Mouse (Mus musculus) myocyte (in vitro differentiated cells): ENCODE measurements around the gene Ccl21a. TPM values are rescaled to one million over a fixed set of nuclear protein-coding genes. Genes with fewer than 3 reads are reported as not detected.
"Not testable (repeated sequence)": the region's sequence is repeated elsewhere in the genome, so short reads cannot be mapped to it uniquely, and the experiment has no call there.

Experiments used
- H3K27me3 ChIP-seq: one replicate; pipeline ENCODE4 v1.6.1; 2011; ENCODE audit not compliant: control insufficient read depth, insufficient read depth, insufficient read length
- H3K36me3 ChIP-seq: one replicate; pipeline ENCODE4 v1.6.1; 2011; ENCODE audit not compliant: control insufficient read depth, insufficient read depth
- H3K4me2 ChIP-seq: one replicate; pipeline ENCODE4 v1.6.1; 2011; ENCODE audit warnings: low read depth, control low read depth
- H3K4me3 ChIP-seq: one replicate; pipeline ENCODE4 v1.5.1; 2011; ENCODE audit warnings: mild to moderate bottlenecking, control low read depth, moderate library complexity
- H3K79me2 ChIP-seq: one replicate; pipeline ENCODE4 v1.6.1; 2011; ENCODE audit not compliant: control insufficient read depth, insufficient read depth
- H3ac ChIP-seq: one replicate; pipeline ENCODE4 v1.6.1; 2011; ENCODE audit not compliant: control insufficient read depth, insufficient read length
- polyA plus RNA-seq: library from polyadenylated mRNA; unstranded; fragments of >200 nt; fragmentation: generic; extraction: Trizol; gene quantifications from one replicate; pipeline ENCODE4 v1.2.1, GENCODE M21; 2012; ENCODE audit warnings: missing spikeins

The Ccl21a gene
- polyA plus RNA-seq, result not detected

- H3K4me3 ChIP-seq, H3K79me2 ChIP-seq, H3K27me3 ChIP-seq, H3ac ChIP-seq, H3K36me3 ChIP-seq, H3K4me2 ChIP-seq: not testable (repeated sequence)
Measured at GRCm38 (mm10) chr4:42773893-42774292, at the start of gene Ccl21a. Gene Ccl21a (minus strand): TSS chr4:42773993.

GRCm38 (mm10) chr4:42756477-42756876, 17.3 kb downstream of the Ccl21a start, which contains the start of gene Ccl19:
Gene Ccl19 (minus strand): TSS chr4:42756577.
- H3ac ChIP-seq, H3K36me3 ChIP-seq, H3K4me2 ChIP-seq, H3K4me3 ChIP-seq, H3K27me3 ChIP-seq, H3K79me2 ChIP-seq: not testable (repeated sequence)

DNA sequence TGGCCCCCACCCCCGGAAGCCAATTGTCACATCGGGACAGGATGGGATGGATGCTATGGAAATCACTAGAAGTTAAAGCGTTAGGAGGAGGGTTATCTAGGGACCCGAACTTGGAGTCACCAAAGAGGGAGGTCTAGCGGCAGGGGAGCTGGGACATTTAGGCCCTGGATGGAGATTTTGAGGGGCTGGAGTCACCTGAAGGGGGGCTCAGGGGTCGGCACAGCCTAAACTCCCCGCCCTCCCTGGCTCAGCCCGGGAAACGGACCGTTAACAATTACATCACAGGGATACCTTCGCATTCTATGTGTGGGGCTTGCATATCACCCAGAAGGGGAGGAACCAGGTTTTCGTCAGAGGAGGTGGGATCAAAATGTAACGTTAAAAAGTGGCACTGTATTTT, 38.5 kb downstream of the Ccl21a start, which contains the start of gene 4930578G10Rik:
Gene 4930578G10Rik, plus strand, starts transcription at position 301 of the 400 bp plus-strand sequence.
- not testable (repeated sequence) for H3K36me3 ChIP-seq, H3K79me2 ChIP-seq, H3K4me2 ChIP-seq, H3K4me3 ChIP-seq, H3ac ChIP-seq, H3K27me3 ChIP-seq

Other genes with a start within 250 kb of the Ccl21a start
- gene Fam205a2, start 245.8 kb downstream of the Ccl21a start, polyA plus RNA-seq, result not detected
- gene Gm10591, start 161.8 kb downstream of the Ccl21a start, polyA plus RNA-seq, result not detected
- not detected for gene Gm2564, start 144.3 kb downstream of the Ccl21a start, polyA plus RNA-seq
- not detected for gene Ccl27b, start 118.7 kb downstream of the Ccl21a start, polyA plus RNA-seq
- not detected for gene Il11ra2, start 112.1 kb downstream of the Ccl21a start, polyA plus RNA-seq
- not detected for gene 4930578G10Rik, start 38.4 kb downstream of the Ccl21a start, polyA plus RNA-seq
- gene Ccl19, start 17.4 kb downstream of the Ccl21a start, polyA plus RNA-seq, result not detected
- not detected for gene Fam205a1, start 79.9 kb upstream of the Ccl21a start, polyA plus RNA-seq
- gene Gm12394, start 82.8 kb upstream of the Ccl21a start, polyA plus RNA-seq, result not detected
- not detected for gene Fam205c, start 100.2 kb upstream of the Ccl21a start, polyA plus RNA-seq
- gene Phf24, start 142.7 kb upstream of the Ccl21a start, polyA plus RNA-seq, result not detected
- 32.8 TPM for gene Dnajb5, start 175.8 kb upstream of the Ccl21a start, polyA plus RNA-seq
- gene 1700022I11Rik, start 195.6 kb upstream of the Ccl21a start, polyA plus RNA-seq, result 0.76 TPM
- 334 TPM for gene Vcp, start 226.5 kb upstream of the Ccl21a start, polyA plus RNA-seq
- gene Fancg, start 236.5 kb upstream of the Ccl21a start, polyA plus RNA-seq, result 2.6 TPM